Mouse (Mus musculus): ENCODE results near the gene Ntrk2. TPM values are rescaled to one million over a fixed set of nuclear protein-coding genes. Genes with fewer than 3 reads are reported as not detected.

The Ntrk2 gene
- total and polyA plus RNA-seq, 3 experiments = under 0.01 TPM; not detected in 2

DNA sequence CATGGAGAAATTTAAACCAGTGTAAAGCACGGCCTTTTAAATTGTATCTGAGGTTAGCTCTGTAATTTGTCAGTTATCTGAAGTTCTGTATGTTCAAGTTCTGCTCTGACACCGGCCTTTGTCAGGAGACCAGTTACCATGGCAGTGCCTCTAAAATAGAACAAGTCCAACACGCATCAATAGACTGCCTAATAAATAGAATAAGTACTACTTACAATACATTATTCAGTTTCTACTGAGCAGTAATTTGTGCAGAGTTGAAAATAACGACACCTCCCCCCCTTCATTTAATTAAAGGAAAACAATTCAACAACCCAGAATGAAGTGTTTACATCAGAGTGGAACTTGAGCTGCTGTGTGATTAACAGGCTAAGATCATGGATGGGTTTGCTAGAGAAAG is 341.6 kb downstream of the Ntrk2 start:
- H3K9me3 ChIP-seq (replicated peaks; ENCODE audit: insufficient read depth, low read length) = no peaks in the 10 kb centered on the region
- H3K9ac ChIP-seq (ENCODE audit: control insufficient read depth, low read depth, low read length, poor library complexity, severe bottlenecking) = no peak overlapping the region

DNA sequence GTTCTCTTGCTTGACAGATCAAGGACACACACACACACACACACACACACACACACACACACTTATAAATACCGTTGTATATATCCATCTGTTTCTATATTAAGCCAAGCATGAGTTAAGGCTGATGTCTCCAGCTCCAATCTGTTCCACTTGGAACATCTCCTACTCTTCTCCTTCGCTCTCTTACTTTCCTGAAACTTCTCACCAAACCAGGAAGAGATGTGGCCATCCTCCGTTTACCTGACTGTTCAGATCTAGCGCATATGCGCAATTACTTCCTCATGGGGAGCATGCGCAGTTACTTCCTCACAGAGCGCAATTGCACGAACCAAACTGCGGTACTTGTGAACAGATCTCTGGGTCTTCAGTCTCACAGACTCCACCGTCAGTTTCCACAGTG is 342.4 kb downstream of the Ntrk2 start:
- no peaks in the 10 kb centered on the region for H3K79me2 ChIP-seq (ENCODE audit: control insufficient read depth, insufficient read depth, low read length, poor library complexity)
- no peak for DNase-seq (ENCODE audit: low read depth, low spot score)
- H3K9me3 ChIP-seq (replicated peaks; ENCODE audit: insufficient read depth, low read length) = no peaks in the 10 kb centered on the region
- H3K27ac ChIP-seq (ENCODE audit: control insufficient read depth, low read depth, low read length) = no peak overlapping the region
- H3K27me3 ChIP-seq (ENCODE audit: control insufficient read depth in 1 of 2, insufficient read depth in 2 of 2, low read length in 2 of 2) = 0 out of 4 replicates have a peak, but pooled peaks cover 0 to 2% of the 10 kb centered on the region in 2 experiments
- H3K36me3 ChIP-seq (ENCODE audit: control insufficient read depth in 1 of 2, insufficient read depth in 2 of 2, low read length in 2 of 2) = no peaks in the 10 kb centered on the region
- H3K4me1 ChIP-seq (ENCODE audit: control insufficient read depth in 1 of 2, insufficient read depth in 2 of 2, low read length in 2 of 2) = no peaks in the 10 kb centered on the region
- no peak overlapping the region for H3K9ac ChIP-seq (ENCODE audit: control insufficient read depth, low read depth, low read length, poor library complexity, severe bottlenecking)
- TF ChIP-seq ELF1 (IDR thresholded peaks at IDR 0.05; ENCODE audit: low read depth, low read length) (no peak), ETS1 (IDR thresholded peaks at IDR 0.05; ENCODE audit: low read depth, low read length) (no peak)
- no peak overlapping the region for H3K4me3 ChIP-seq (ENCODE audit: control insufficient read depth in 1 of 2, insufficient read depth in 1 of 2, low read depth in 2 of 2, low read length in 2 of 2)

More for the DNA sequence above, 341.6 kb downstream of the Ntrk2 start:
- H3K36me3 ChIP-seq (ENCODE audit: control insufficient read depth in 1 of 2, insufficient read depth in 2 of 2, low read length in 2 of 2) = no peaks in the 10 kb centered on the region
- no peak for TF ChIP-seq USF1 (IDR thresholded peaks at IDR 0.05; ENCODE audit: low read depth, low read length)
- no peak for TF ChIP-seq SMC3 (IDR thresholded peaks at IDR 0.05; ENCODE audit: low read depth, low read length)
- TF ChIP-seq CTCF (IDR thresholded peaks at IDR 0.05 in 2 of 3, conservative IDR thresholded peaks at IDR 0.05 in 1 of 3; ENCODE audit: control insufficient read depth in 1 of 3, insufficient read depth in 1 of 3, low read depth in 2 of 3, low read length in 3 of 3, poor library complexity in 1 of 3, severe bottlenecking in 1 of 3) = no peak
- no peak for TF ChIP-seq POLR2A (IDR thresholded peaks at IDR 0.05; ENCODE audit: control insufficient read depth in 1 of 2, insufficient read depth in 1 of 2, low read depth in 1 of 2, low read length in 2 of 2, poor library complexity in 1 of 2)
- TF ChIP-seq EP300 (IDR thresholded peaks at IDR 0.05; ENCODE audit: low read depth in 1 of 2, low read length in 2 of 2) = no peak
- no peak for TF ChIP-seq SIN3A (IDR thresholded peaks at IDR 0.05; ENCODE audit: low read length)
- TF ChIP-seq MYB (IDR thresholded peaks at IDR 0.05; ENCODE audit: low read depth, low read length) = no peak
- no peak for TF ChIP-seq MAX (IDR thresholded peaks at IDR 0.05; ENCODE audit: low read length)
- no peak for TF ChIP-seq TAL1 (IDR thresholded peaks at IDR 0.05; ENCODE audit: low read length)
- TF ChIP-seq ETS1 (IDR thresholded peaks at IDR 0.05; ENCODE audit: low read depth, low read length) = no peak
- TF ChIP-seq BHLHE40 (IDR thresholded peaks at IDR 0.05; ENCODE audit: borderline replicate concordance, low read depth, low read length) = no peak
- TF ChIP-seq TBP (IDR thresholded peaks at IDR 0.05; ENCODE audit: low read depth, low read length) = no peak
- H3K27me3 ChIP-seq (ENCODE audit: control insufficient read depth in 1 of 2, insufficient read depth in 2 of 2, low read length in 2 of 2) = 0 out of 4 replicates have a peak, but pooled peaks cover 0 to 2% of the 10 kb centered on the region in 2 experiments
- no peak overlapping the region for H3K4me3 ChIP-seq (ENCODE audit: control insufficient read depth in 1 of 2, insufficient read depth in 1 of 2, low read depth in 2 of 2, low read length in 2 of 2)
- H3K4me1 ChIP-seq (ENCODE audit: control insufficient read depth in 1 of 2, insufficient read depth in 2 of 2, low read length in 2 of 2) = no peaks in the 10 kb centered on the region
- H3K27ac ChIP-seq (ENCODE audit: control insufficient read depth, low read depth, low read length) = no peak overlapping the region
- DNase-seq (ENCODE audit: low read depth, low spot score) = no peak
- no peaks in the 10 kb centered on the region for H3K79me2 ChIP-seq (ENCODE audit: control insufficient read depth, insufficient read depth, low read length, poor library complexity)

GRCm38 (mm10) chr13:59164015-59164414 is 357.6 kb downstream of the Ntrk2 start:
- Histone ChIP-seq H3K36me3 (ENCODE audit: control insufficient read depth in 1 of 2, insufficient read depth in 2 of 2, low read length in 2 of 2) (peaks cover 0 to 3% of the 10 kb centered on the region in 2 experiments; a peak in 2 of 4 replicates), H3K27me3 (ENCODE audit: control insufficient read depth in 1 of 2, insufficient read depth in 2 of 2, low read length in 2 of 2) (no peaks in the 10 kb centered on the region), H3K79me2 (ENCODE audit: control insufficient read depth, insufficient read depth, low read length, poor library complexity) (no peaks in the 10 kb centered on the region), H3K9me3 (replicated peaks; ENCODE audit: insufficient read depth, low read length) (no peaks in the 10 kb centered on the region), H3K27ac (ENCODE audit: control insufficient read depth, low read depth, low read length) (no peak overlapping the region), H3K4me3 (ENCODE audit: control insufficient read depth in 1 of 2, insufficient read depth in 1 of 2, low read depth in 2 of 2, low read length in 2 of 2) (no peak overlapping the region), H3K4me1 (ENCODE audit: control insufficient read depth in 1 of 2, insufficient read depth in 2 of 2, low read length in 2 of 2) (peaks cover 9 to 15% of the 10 kb centered on the region in 2 experiments), H3K9ac (ENCODE audit: control insufficient read depth, low read depth, low read length, poor library complexity, severe bottlenecking) (no peak overlapping the region)
- DNase-seq (ENCODE audit: low read depth, low spot score) = peak; percentile 37
- TF ChIP-seq TCF12 (IDR thresholded peaks at IDR 0.05; ENCODE audit: low read depth, low read length) (0 out of 2 replicates have a peak, but pooled peaks have one; percentile 27), NRF1 (IDR thresholded peaks at IDR 0.05; ENCODE audit: insufficient read depth, low read depth, low read length, poor library complexity, severe bottlenecking) (no peak), EP300 (IDR thresholded peaks at IDR 0.05; ENCODE audit: low read depth in 1 of 2, low read length in 2 of 2) (peak in 1 of 2 experiments; percentile 68; a peak in 3 of 4 replicates), MYC (IDR thresholded peaks at IDR 0.05; ENCODE audit: low read depth, low read length) (peak; percentile 36; the same call in 1 of the 2 replicates), ETS1 (IDR thresholded peaks at IDR 0.05; ENCODE audit: low read depth, low read length) (peak; percentile 22; the same call in 1 of the 2 replicates), POLR2AphosphoS2 (IDR thresholded peaks at IDR 0.05; ENCODE audit: low read length) (no peak), NELFE (IDR thresholded peaks at IDR 0.05; ENCODE audit: low read depth, low read length) (no peak), MEF2A (IDR thresholded peaks at IDR 0.05; ENCODE audit: extremely low read depth, insufficient replicate concordance, low read depth, low read length, poor library complexity, severe bottlenecking) (no peak), MXI1 (IDR thresholded peaks at IDR 0.05; ENCODE audit: low read depth, low read length) (0 out of 2 replicates have a peak, but pooled peaks have one; percentile 24), ZNF384 (IDR thresholded peaks at IDR 0.05; ENCODE audit: low read depth, low read length) (no peak), RAD21 (IDR thresholded peaks at IDR 0.05; ENCODE audit: low read depth, low read length) (no peak), MAX (IDR thresholded peaks at IDR 0.05; ENCODE audit: low read length) (peak; percentile 75), HCFC1 (IDR thresholded peaks at IDR 0.05; ENCODE audit: low read depth, low read length) (no peak), ELF1 (IDR thresholded peaks at IDR 0.05; ENCODE audit: low read depth, low read length) (no peak), CTCF (IDR thresholded peaks at IDR 0.05 in 2 of 3, conservative IDR thresholded peaks at IDR 0.05 in 1 of 3; ENCODE audit: control insufficient read depth in 1 of 3, insufficient read depth in 1 of 3, low read depth in 2 of 3, low read length in 3 of 3, poor library complexity in 1 of 3, severe bottlenecking in 1 of 3) (no peak), USF1 (IDR thresholded peaks at IDR 0.05; ENCODE audit: low read depth, low read length) (peak; percentile 75), ZMIZ1 (IDR thresholded peaks at IDR 0.05; ENCODE audit: low read depth, low read length) (no peak), POLR2A (IDR thresholded peaks at IDR 0.05; ENCODE audit: control insufficient read depth in 1 of 2, insufficient read depth in 1 of 2, low read depth in 1 of 2, low read length in 2 of 2, poor library complexity in 1 of 2) (no peak)
